28 mouse cellular contexts compared by ENCODE assay signal in the genomic region with DNA sequence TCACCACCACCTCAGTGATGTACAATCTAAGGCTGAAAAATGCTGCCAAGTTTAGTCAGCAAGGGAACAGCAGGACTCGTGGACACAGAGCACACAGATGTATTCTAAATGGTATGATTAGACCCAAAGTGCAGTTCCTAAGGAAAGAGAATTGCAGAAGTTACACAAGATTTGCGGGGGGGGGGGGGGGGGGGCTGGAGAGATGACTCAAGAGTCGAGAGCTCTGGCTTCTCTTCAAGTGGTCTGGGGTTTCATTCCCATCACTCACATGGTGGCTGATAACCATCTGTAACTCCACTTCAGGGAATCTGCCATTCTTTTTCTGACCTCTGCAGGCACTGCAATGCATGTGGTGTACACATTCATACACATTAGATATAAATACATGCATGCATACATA. TPM values are rescaled to one million over a fixed set of nuclear protein-coding genes. Genes with fewer than 3 reads are reported as not detected.
DNase-seq lines count a peak whose midpoint lies in the region; ATAC-seq lines count a peak whose summit lies in the region.
"Had no signal": no experiment of that assay in that cellular context is flagged by ENCODE, and none has a peak within 500 bp of the region (broad histone marks: within the 10 kb centered on the region; RNA-seq: fewer than 3 reads in every experiment).

No protein-coding gene starts in this region.

- no peaks in the 10 kb centered on the region for H3K9me3 ChIP-seq in heart, embryonic 14.5 days (ENCODE audit: control insufficient read depth, low read length)
- H3K9me3 ChIP-seq: embryonic facial prominence, embryonic 12.5 days; G1E; intestine, embryonic 15.5 days; neural tube, embryonic 12.5 days; stomach, embryonic 15.5 days had no signal

- H3K4me2 ChIP-seq in heart, embryonic 14.5 days (ENCODE audit: low read length) = peak overlapping the region; percentile 9; the same call in 1 of the 2 replicates
- H3K4me2 ChIP-seq: embryonic facial prominence, embryonic 12.5 days; intestine, embryonic 15.5 days; midbrain, embryonic 11.5 days; neural tube, embryonic 12.5 days; stomach, embryonic 15.5 days had no signal

- 50% methylated on average over 3 of the region's 3 CpGs for WGBS in heart, embryonic 14.5 days

- peak overlapping the region; percentile 53 to 59; a peak in 3 of 4 replicates for H3K27ac ChIP-seq in heart, embryonic 14.5 days (replicated peaks in 1 of 2; ENCODE audit: control insufficient read depth in 1 of 2, insufficient read depth in 1 of 2, low read depth in 2 of 2, low read length in 2 of 2)
- H3K27ac ChIP-seq: embryonic facial prominence, embryonic 12.5 days; heart, adult 2 months; hindbrain, postnatal 0 days; intestine, embryonic 15.5 days; liver, embryonic 14.5 days; neural tube, embryonic 12.5 days; stomach, embryonic 15.5 days had no signal

- no peak overlapping the region for H3K9ac ChIP-seq in heart, embryonic 14.5 days (ENCODE audit: low read length)
- H3K9ac ChIP-seq: embryonic facial prominence, embryonic 12.5 days; intestine, embryonic 15.5 days; liver, embryonic 14.5 days; neural tube, embryonic 12.5 days; stomach, embryonic 15.5 days had no signal

- intact Hi-C loops in heart, postnatal 36 days (cut with DNase I) = no loop called here

- H3K4me3 ChIP-seq in heart, embryonic 14.5 days (ENCODE audit: control insufficient read depth in 1 of 2, insufficient read depth in 1 of 2, low read depth in 1 of 2, low read length in 2 of 2) = no peak overlapping the region
- H3K4me3 ChIP-seq: embryonic facial prominence, embryonic 12.5 days; heart, adult 2 months; intestine, embryonic 15.5 days; myocyte; neural tube, embryonic 12.5 days; stomach, embryonic 15.5 days had no signal

- H3K36me3 ChIP-seq in heart, embryonic 14.5 days (ENCODE audit: control insufficient read depth, insufficient read depth, low read length) = no peaks in the 10 kb centered on the region
- H3K36me3 ChIP-seq: embryonic facial prominence, embryonic 12.5 days; G1E; intestine, embryonic 15.5 days; neural tube, embryonic 12.5 days; stomach, embryonic 15.5 days had no signal

- no peak for DNase-seq in heart, postnatal 36 days
- DNase-seq in 416B (ENCODE audit: low read depth) = peak; percentile 76
- peak; percentile 74 for DNase-seq in NIH3T3 (ENCODE audit: low read depth)
- DNase-seq in cerebellum, postnatal 10 days = no peak
- no peak for DNase-seq in retina, postnatal 1 day
- DNase-seq in urinary bladder, postnatal 10 days (ENCODE audit: low spot score) = no peak
- DNase-seq: adrenal gland, postnatal 25 days; gastrocnemius, postnatal 10 days; heart, adult 2 months; heart, postnatal 14 days; kidney, adult 2 months; kidney, postnatal 36 days; layer of hippocampus, postnatal 36 days; liver; lung, adult 2 months; lung, postnatal 10 days had no signal

- H3K4me1 ChIP-seq in heart, embryonic 14.5 days (ENCODE audit: control insufficient read depth in 2 of 2, insufficient read depth in 2 of 2, low read length in 2 of 2) = peaks cover 0 to 8% of the 10 kb centered on the region in 2 experiments; a peak in 1 of 4 replicates
- H3K4me1 ChIP-seq: embryonic facial prominence, embryonic 12.5 days; intestine, embryonic 15.5 days; neural tube, embryonic 12.5 days; stomach, embryonic 15.5 days had no signal

- no peak for ATAC-seq in heart, embryonic 14.5 days (ENCODE audit: insufficient number of reproducible peaks, insufficient read depth, low FRiP score, low read depth)
- ATAC-seq in granulocyte monocyte progenitor cell, adult 5-6 weeks (replicated peaks; ENCODE audit: poor library complexity, severe bottlenecking) = peak; percentile 45
- ATAC-seq: forebrain, embryonic 16.5 days; hindbrain, postnatal 0 days; intestine, embryonic 15.5 days had no signal

- H3K27me3 ChIP-seq in heart, embryonic 14.5 days (ENCODE audit: control insufficient read depth, insufficient read depth, low read length) = no peaks in the 10 kb centered on the region
- H3K27me3 ChIP-seq: embryonic facial prominence, embryonic 12.5 days; intestine, embryonic 15.5 days; neural tube, embryonic 12.5 days; stomach, embryonic 15.5 days had no signal

RNA-seq across cellular contexts. Expression of a gene that starts 7.3 kb away (rescaled TPM):
- polyA plus RNA-seq in heart, embryonic 14.5 days (2014; fragmentation: Nextera tagmentation; extraction: Ambion mirVana) = 6.1 and 6.7 TPM in 2 replicates
- under 1 TPM in 1 of 2 experiments, not detected in 1; 0.53 TPM for total RNA-seq in heart, postnatal 36 days (2021)
- total RNA-seq in granulocyte monocyte progenitor cell, adult 5-6 weeks (2014; fragmentation: Nextera tagmentation) = not detected in 2 replicates
- total RNA-seq in granulocyte monocyte progenitor cell, adult 5-6 weeks (2017) = not detected in 2 replicates
- total RNA-seq: G1E had no signal

RNA-seq across cellular contexts. Expression of a gene that starts 13.1 kb away (rescaled TPM):
- 95.3 and 98.4 TPM in 2 replicates for polyA plus RNA-seq in heart, embryonic 14.5 days (2014; fragmentation: Nextera tagmentation; extraction: Ambion mirVana)
- 100 to 1,000 TPM; 109 to 116 TPM for total RNA-seq in heart, postnatal 36 days (2021)
- total RNA-seq in granulocyte monocyte progenitor cell, adult 5-6 weeks (2014; fragmentation: Nextera tagmentation) = 67.0 TPM in 2 replicates
- total RNA-seq in granulocyte monocyte progenitor cell, adult 5-6 weeks (2017) = 85.6 and 97.1 TPM in 2 replicates

Comparison
In these comparisons a context has a peak if more than half of its experiments do, and no peak if none do; other contexts are left out.
1. DNase-seq: peak in 416B (single experiment) and NIH3T3 (single experiment); none in heart, postnatal 36 days (0 of 2), cerebellum, postnatal 10 days (0 of 2), retina, postnatal 1 day (single experiment) and urinary bladder, postnatal 10 days (single experiment).